Mouse (Mus musculus): ENCODE data around the gene Oxa1l.
"Not testable (repeated sequence)": the region's sequence is repeated elsewhere in the genome, so short reads cannot be mapped to it uniquely, and the experiment has no call there.

Gene Oxa1l

GRCm38 (mm10) chr14:54360577-54361340, at the start of gene Oxa1l:
Oxa1l (plus strand) TSS chr14:54360834.
- DNase-seq: peak; percentile 98 to 99

- DNase-seq: no peak
Measured at GRCm38 (mm10) chr14:54311763-54312162, 48.9 kb upstream of the Oxa1l start.

GRCm38 (mm10) chr14:54321556-54322376, 38.9 kb upstream of the Oxa1l start:
- no peak for DNase-seq

- no peak for DNase-seq
Measured at GRCm38 (mm10) chr14:54324486-54324885, 36.1 kb upstream of the Oxa1l start.

GRCm38 (mm10) chr14:54328548-54328947, 32.1 kb upstream of the Oxa1l start:
- no peak for DNase-seq

- no peak for DNase-seq
Measured at GRCm38 (mm10) chr14:54329201-54329600, 31.4 kb upstream of the Oxa1l start.

- DNase-seq: no peak
Measured at GRCm38 (mm10) chr14:54331178-54331577, 29.5 kb upstream of the Oxa1l start.

- DNase-seq: no peak
Measured at GRCm38 (mm10) chr14:54332176-54333074, 28.2 kb upstream of the Oxa1l start.

GRCm38 (mm10) chr14:54333452-54334189, 27.0 kb upstream of the Oxa1l start:
- peak; percentile 3 to 12 for DNase-seq

GRCm38 (mm10) chr14:54340836-54341235, 19.8 kb upstream of the Oxa1l start:
- no peak for DNase-seq

GRCm38 (mm10) chr14:54341807-54342206, 18.8 kb upstream of the Oxa1l start:
- DNase-seq: not testable (repeated sequence)

- DNase-seq: not testable (repeated sequence)
Measured at GRCm38 (mm10) chr14:54350773-54351541, 9.7 kb upstream of the Oxa1l start.

- DNase-seq: no peak
Measured at GRCm38 (mm10) chr14:54352314-54352713, 8.3 kb upstream of the Oxa1l start.

GRCm38 (mm10) chr14:54354406-54354805, 6.2 kb upstream of the Oxa1l start:
- no peak for DNase-seq

GRCm38 (mm10) chr14:54363156-54363555, 2.5 kb downstream of the Oxa1l start:
- DNase-seq: no peak

GRCm38 (mm10) chr14:54365026-54365645, 4.5 kb downstream of the Oxa1l start:
- DNase-seq: no peak

GRCm38 (mm10) chr14:54366581-54366980, 5.9 kb downstream of the Oxa1l start:
- no peak for DNase-seq

- DNase-seq: no peak
Measured at GRCm38 (mm10) chr14:54367429-54368060, 6.9 kb downstream of the Oxa1l start.

- no peak for DNase-seq
Measured at GRCm38 (mm10) chr14:54369372-54369771, 8.7 kb downstream of the Oxa1l start.

GRCm38 (mm10) chr14:54370595-54370994, 10.0 kb downstream of the Oxa1l start:
- no peak for DNase-seq
